Mouse (Mus musculus) left cerebral cortex, postnatal 4 days (tissue): ENCODE results near the gene Fzr1. TPM values are rescaled to one million over a fixed set of nuclear protein-coding genes. Genes with fewer than 3 reads are reported as not detected.

Source experiments
- DNase-seq: peaks from one replicate; pipeline ENCODE4 v3.0.0-alpha.2; 2022
- intact Hi-C: fragments of 180-260 bp; cut with DNase I; formaldehyde crosslinking; loops from one replicate; pipeline ENCODE4 v1.15.1; 2025
- microRNA-seq: library from miRNA; unstranded; fragments of <30 nt; microRNA quantifications from one replicate; pipeline ENCODE4 v1.2.0, GENCODE M21; 2022
- total RNA-seq, 2 experiments: library from RNA; stranded (reverse); gene quantifications; 2 replicates each; pipeline ENCODE4 v1.2.3; 2021

Fzr1 gene
- total RNA-seq, 2 experiments from 2014 or later: 109 to 112 TPM

- intact Hi-C loops: no loop called here
- no peak for DNase-seq
Measured at GRCm38 (mm10) chr10:81317273-81317672, 61.0 kb downstream of the Fzr1 start.

GRCm38 (mm10) chr10:81316338-81317060 lies 61.8 kb downstream of the Fzr1 start:
- intact Hi-C loops: no loop called here
- no peak for DNase-seq

Small RNA genes lying within 50 kb of the gene (microRNA-seq; reads per million reads assigned to microRNA genes)
- gene Mir1191b (not detected), gene Mir6913 (2.4 reads per million)

Other genes starting within 250 kb of the Fzr1 start
- 10 to 100 TPM; 23.3 to 24.7 TPM for gene Zbtb7a, start 243.3 kb downstream of the Fzr1 start, total RNA-seq
- gene Pias4, start 210.6 kb downstream of the Fzr1 start, total RNA-seq: 10 to 100 TPM; 29.6 to 30.4 TPM
- gene Eef2, start 201.9 kb downstream of the Fzr1 start, total RNA-seq: 1,000 to 10,000 TPM; 1,312 to 1,322 TPM
- gene Dapk3, start 195.5 kb downstream of the Fzr1 start, total RNA-seq: 10 to 100 TPM; 62.7 to 62.9 TPM
- not detected for gene 4930442H23Rik, start 194.7 kb downstream of the Fzr1 start, total RNA-seq
- gene Nmrk2, start 176.5 kb downstream of the Fzr1 start, total RNA-seq: under 1 TPM in 1 of 2 experiments, not detected in 1; 0.44 TPM
- gene Atcay, start 147.7 kb downstream of the Fzr1 start, total RNA-seq: 100 to 1,000 TPM; 195 to 206 TPM
- gene Zfr2, start 145.4 kb downstream of the Fzr1 start, total RNA-seq: 10 to 100 TPM; 65.2 to 66.0 TPM
- 100 to 1,000 TPM; 132 to 140 TPM for gene Matk, start 125.6 kb downstream of the Fzr1 start, total RNA-seq
- gene Mrpl54, start 111.6 kb downstream of the Fzr1 start, total RNA-seq: 10 to 100 TPM; 41.9 to 50.6 TPM
- 10 to 100 TPM; 22.6 to 28.2 TPM for gene Apba3, start 111.6 kb downstream of the Fzr1 start, total RNA-seq
- gene Tjp3, start 86.9 kb downstream of the Fzr1 start, total RNA-seq: 1 to 10 TPM; 5.4 to 6.1 TPM
- 100 to 1,000 TPM; 295 to 304 TPM for gene Pip5k1c, start 85.6 kb downstream of the Fzr1 start, total RNA-seq
- gene Cactin, start 57.4 kb downstream of the Fzr1 start, total RNA-seq: 10 to 100 TPM; 26.5 to 26.9 TPM
- 1 to 10 TPM; 1.6 to 2.0 TPM for gene Tbxa2r, start 49.8 kb downstream of the Fzr1 start, total RNA-seq
- under 1 TPM; 0.12 to 0.28 TPM for gene Gipc3, start 35.2 kb downstream of the Fzr1 start, total RNA-seq
- gene Hmg20b, start 28.0 kb downstream of the Fzr1 start, total RNA-seq: 10 to 100 TPM; 23.5 to 26.8 TPM
- gene Mfsd12, start 21.0 kb downstream of the Fzr1 start, total RNA-seq: 10 to 100 TPM; 29.6 to 29.7 TPM
- 1 to 10 TPM; 1.3 to 1.4 TPM for gene 4930404N11Rik, start 12.7 kb downstream of the Fzr1 start, total RNA-seq
- 10 to 100 TPM; 58.8 to 61.5 TPM for gene Dohh, start 5.9 kb upstream of the Fzr1 start, total RNA-seq
- gene Gm48551, start 6.0 kb upstream of the Fzr1 start, total RNA-seq: 1 to 10 TPM; 3.7 to 4.4 TPM
- 1 to 10 TPM; 2.7 to 5.9 TPM for gene Gm48552, start 10.5 kb upstream of the Fzr1 start, total RNA-seq
- 1 to 10 TPM; 1.5 to 2.3 TPM for gene Smim24, start 14.5 kb upstream of the Fzr1 start, total RNA-seq
- 10 to 100 TPM; 29.5 to 31.1 TPM for gene Nfic, start 77.1 kb upstream of the Fzr1 start, total RNA-seq
- gene Celf5, start 104.2 kb upstream of the Fzr1 start, total RNA-seq: 100 to 1,000 TPM; 303 to 316 TPM
- 100 to 1,000 TPM; 104 to 105 TPM for gene Ncln, start 117.9 kb upstream of the Fzr1 start, total RNA-seq
- gene S1pr4, start 121.6 kb upstream of the Fzr1 start, total RNA-seq: under 1 TPM; 0.14 to 0.66 TPM
- gene Gna15, start 145.7 kb upstream of the Fzr1 start, total RNA-seq: 1 to 10 TPM; 1.1 to 1.6 TPM
- gene Gna11, start 166.7 kb upstream of the Fzr1 start, total RNA-seq: 100 to 1,000 TPM; 116 to 117 TPM
- 100 to 1,000 TPM; 474 to 479 TPM for gene Aes, start 181.0 kb upstream of the Fzr1 start, total RNA-seq
- gene Tle2, start 196.0 kb upstream of the Fzr1 start, total RNA-seq: 10 to 100 TPM; 34.0 to 44.5 TPM
- 1 to 10 TPM; 2.2 to 3.2 TPM for gene Tle6, start 222.6 kb upstream of the Fzr1 start, total RNA-seq
- 1 to 10 TPM; 2.5 to 2.7 TPM for gene BC025920, start 227.8 kb upstream of the Fzr1 start, total RNA-seq
- gene Sirt6, start 249.3 kb upstream of the Fzr1 start, total RNA-seq: 10 to 100 TPM; 37.4 to 38.1 TPM